Mouse (Mus musculus) urinary bladder, postnatal 25 days (tissue): ENCODE measurements around the gene Habp4.

Experiments used
- DNase-seq: peaks from one replicate; pipeline ENCODE4 v3.0.0; 2022; ENCODE audit warnings: low spot score

Gene Habp4

GRCm38 (mm10) chr13:64178746-64179652, 17.4 kb downstream of the Habp4 start:
- DNase-seq: no peak

GRCm38 (mm10) chr13:64180300-64180699, 18.7 kb downstream of the Habp4 start:
- no peak for DNase-seq

DNA sequence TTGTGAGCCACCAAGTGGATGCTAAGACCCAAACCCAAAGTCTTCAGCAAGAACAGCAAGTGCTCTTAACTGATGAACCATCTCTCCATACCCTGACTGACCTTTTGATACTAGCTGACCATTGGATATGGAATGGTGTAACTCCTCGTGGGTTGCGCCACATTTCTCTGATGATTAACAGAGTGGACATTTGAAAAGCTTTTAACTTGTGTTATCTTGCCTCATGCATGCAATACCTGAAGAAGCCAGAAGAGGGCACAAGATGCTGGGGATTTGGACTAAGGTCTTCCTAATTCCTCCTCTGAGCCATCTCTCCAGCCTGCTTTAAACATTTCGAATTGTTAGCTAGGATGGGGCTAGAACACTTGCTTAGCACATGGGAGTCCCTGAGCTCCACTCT, 19.3 kb downstream of the Habp4 start:
- peak; percentile 51 for DNase-seq

GRCm38 (mm10) chr13:64182091-64182490, 20.5 kb downstream of the Habp4 start:
- no peak for DNase-seq

DNA sequence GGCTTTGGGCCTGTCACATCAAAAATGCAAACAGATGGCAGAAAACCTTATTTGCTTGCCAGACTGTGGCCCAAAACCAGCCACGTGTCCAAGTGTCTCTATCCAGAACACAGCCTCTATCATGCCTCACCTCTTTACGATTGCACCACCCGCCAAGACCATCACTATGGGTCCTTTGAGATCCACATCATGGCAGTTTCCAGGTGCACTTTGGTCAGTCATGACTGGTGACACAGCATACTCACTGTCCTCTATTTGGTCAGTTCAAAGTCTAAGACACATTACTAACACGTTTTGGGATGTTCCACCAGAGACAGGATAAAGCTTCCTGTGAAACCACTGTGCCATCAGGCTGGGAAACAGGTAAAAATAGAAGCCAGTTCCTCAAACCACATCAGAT, 22.0 kb downstream of the Habp4 start:
- no peak for DNase-seq

DNA sequence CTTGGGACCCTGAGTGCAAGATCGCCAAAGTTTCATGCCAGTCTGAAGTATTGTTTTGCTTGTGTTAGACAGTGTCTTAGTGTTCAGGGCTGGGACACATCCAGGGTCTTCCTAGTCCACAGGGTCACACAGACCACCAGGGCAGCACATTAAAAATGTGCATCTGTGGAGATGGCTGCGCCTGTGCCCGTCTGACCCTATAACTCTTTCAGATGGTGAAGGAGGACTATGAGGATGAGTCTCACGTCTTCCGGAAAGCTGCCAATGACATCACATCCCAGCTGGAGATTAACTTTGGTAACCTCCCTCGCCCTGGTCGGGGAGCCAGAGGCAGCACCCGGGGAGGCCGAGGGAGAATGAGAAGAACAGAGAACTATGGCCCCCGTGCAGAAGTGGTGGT, 22.7 kb downstream of the Habp4 start:
- no peak for DNase-seq

- no peak for DNase-seq
These were observed 23.6 kb downstream of the Habp4 start for GRCm38 (mm10) chr13:64185176-64185575.

DNA sequence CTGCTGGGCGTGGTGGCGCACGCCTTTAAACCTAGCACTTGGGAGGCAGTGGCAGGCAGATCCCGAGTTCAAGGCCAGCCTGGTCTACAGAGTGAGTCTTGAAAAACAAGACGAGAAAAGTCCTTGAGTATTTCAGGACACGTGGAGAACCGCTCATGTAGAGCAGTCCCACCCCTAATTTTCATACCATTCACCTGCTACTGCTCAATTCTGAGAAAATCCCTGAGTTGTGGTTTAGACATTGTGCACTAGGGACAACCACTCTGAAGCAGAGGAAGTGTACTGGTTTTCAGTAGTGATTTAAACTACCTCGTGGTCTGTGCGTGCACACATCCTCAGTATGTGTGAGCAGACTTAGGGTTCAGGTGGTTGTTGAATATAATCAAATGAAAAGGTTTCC, 24.0 kb downstream of the Habp4 start:
- no peak for DNase-seq

- DNase-seq: no peak
These were observed 24.9 kb downstream of the Habp4 start for GRCm38 (mm10) chr13:64186516-64186915.

DNA sequence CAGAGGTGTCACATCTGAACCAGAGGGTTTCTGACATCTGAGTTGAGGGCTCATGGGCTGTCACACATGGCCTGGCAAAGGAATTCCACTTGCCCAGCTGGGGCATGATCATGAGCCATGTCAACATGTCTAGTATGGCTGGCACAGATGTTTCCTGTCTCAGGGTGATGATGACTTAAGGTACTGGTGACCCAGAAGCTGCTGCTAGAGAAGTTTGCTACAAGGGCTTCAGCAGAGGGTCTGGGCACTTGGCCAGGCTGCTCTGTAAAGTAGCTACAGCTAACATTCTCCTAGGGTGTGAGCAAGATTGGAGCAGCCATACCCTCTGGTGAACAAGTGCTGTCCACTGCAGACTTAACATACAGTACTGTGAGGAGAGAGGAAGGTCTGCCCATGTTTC, 25.4 kb downstream of the Habp4 start:
- DNase-seq: no peak

- DNase-seq: no peak
These were observed 36.3 kb downstream of the Habp4 start for GRCm38 (mm10) chr13:64197899-64198298.

GRCm38 (mm10) chr13:64198310-64198709, 36.7 kb downstream of the Habp4 start:
- no peak for DNase-seq

DNA sequence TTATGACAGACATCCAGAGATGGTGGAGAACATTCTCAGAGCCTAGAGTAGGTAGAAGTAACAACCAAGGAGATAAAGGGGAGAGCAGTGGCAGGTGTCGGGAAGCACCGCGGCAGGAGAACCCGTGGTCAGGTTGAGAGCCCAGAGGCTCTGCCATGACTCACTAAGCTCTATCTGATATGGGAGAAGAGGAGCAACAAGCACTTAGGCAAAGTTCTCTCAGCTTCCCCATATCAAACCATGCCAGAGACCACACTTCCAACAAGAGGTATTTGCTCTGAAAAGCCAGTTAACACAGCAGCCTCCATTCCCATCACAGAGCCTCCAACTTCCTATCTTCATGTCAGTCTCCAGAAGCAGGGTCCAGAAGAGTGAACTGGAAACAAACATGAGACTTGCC, 39.3 kb downstream of the Habp4 start:
- DNase-seq: no peak

GRCm38 (mm10) chr13:64204726-64205125, 43.1 kb downstream of the Habp4 start:
- DNase-seq: peak; percentile 19

- no peak for DNase-seq
These were observed 43.6 kb downstream of the Habp4 start for GRCm38 (mm10) chr13:64205186-64205585.

DNA sequence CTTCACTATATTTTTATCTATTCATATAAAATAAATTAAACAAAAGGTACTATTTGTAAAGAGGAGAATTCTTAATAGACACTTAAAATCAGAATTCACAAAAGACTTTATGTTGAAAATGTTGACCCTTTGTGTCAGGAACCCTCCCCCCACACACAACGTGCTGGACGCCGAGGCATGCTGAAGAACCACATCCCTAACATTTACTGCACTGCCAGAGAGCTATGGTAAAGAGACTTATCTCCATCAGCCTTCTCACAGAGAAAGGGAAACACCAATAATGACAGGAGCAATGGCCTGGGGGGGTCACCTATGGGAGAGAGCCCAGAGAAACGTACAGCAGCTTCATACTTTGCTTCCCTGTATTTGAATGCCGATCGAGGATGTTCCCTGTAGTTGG, 46.5 kb downstream of the Habp4 start:
- DNase-seq: no peak

GRCm38 (mm10) chr13:64211995-64212603, 50.5 kb downstream of the Habp4 start:
- no peak for DNase-seq

DNA sequence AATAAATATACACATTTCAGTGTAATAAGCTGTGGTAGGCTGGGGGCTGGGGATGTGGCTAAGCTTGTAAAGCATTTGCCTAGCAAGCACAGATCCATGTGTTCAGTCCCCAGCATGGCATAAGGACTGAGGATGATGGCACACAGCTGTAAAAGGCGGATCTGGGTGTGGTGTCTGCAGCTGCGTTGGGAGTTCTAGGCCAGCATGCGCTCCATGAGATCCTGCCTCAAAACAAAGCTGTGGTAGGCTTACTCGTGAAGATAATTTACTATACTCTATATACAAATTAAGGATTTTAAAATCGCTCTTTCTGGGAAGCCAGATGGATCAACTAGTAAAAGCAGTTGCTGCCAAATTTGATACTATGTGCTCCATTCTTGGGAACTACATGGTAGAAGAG, 53.3 kb downstream of the Habp4 start:
- no peak for DNase-seq

DNA sequence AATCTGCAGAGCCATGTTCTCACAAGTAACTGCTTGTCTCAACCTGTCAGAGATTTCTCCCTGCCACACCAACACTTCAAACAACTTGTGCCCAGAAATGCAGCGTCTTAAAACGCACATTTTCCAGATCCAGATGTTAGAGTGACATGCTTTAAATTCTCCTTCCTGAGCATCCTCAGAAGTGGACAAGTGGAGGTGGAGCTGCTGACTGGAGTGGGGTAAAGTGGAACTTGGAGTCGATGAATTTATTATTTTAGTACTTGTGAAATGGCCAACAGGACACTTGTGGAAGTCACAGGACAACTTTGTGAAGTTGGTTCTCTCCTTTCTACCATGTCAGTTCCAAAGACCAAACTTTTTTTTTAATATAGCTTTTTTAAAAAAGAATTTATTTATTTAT, 64.1 kb downstream of the Habp4 start:
- DNase-seq: no peak

DNA sequence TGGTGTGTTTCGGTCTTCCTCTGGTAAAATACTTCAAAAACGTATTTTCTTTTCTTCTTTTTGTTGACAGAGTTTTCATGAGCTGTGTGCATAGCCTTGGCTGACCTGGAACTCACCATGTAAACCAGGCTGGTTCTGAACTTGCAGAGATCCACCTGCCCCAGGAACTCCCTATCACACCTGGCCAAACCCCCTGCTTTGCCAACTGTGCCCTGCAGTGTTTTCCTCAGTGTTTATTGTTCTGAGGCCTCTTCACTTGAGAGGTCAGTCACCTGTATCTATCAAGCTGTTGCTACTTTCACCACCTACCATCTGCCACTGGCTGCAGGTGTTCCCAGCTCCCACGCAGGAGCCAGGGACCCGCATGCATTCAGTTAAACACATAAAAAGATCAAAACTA, 65.1 kb downstream of the Habp4 start:
- DNase-seq: no peak

DNA sequence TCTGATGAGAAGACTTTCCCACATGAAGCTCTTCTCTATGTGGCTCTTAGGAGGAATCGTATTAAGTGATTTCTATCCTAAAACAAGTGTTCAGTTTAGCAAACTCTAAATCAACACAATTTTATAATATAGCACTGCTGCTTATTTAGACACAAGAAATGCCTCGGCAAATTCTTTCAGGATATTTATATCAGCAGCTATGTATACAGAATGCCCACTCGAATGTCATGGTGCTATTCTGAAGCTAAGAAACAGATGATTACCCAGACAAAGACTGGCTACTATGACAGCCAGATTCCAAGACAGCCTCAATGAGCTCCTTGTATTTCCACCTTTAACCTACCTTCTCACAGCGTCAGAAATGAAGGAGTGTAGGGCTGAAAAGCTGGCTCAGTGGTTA, 71.5 kb downstream of the Habp4 start:
- no peak for DNase-seq

DNA sequence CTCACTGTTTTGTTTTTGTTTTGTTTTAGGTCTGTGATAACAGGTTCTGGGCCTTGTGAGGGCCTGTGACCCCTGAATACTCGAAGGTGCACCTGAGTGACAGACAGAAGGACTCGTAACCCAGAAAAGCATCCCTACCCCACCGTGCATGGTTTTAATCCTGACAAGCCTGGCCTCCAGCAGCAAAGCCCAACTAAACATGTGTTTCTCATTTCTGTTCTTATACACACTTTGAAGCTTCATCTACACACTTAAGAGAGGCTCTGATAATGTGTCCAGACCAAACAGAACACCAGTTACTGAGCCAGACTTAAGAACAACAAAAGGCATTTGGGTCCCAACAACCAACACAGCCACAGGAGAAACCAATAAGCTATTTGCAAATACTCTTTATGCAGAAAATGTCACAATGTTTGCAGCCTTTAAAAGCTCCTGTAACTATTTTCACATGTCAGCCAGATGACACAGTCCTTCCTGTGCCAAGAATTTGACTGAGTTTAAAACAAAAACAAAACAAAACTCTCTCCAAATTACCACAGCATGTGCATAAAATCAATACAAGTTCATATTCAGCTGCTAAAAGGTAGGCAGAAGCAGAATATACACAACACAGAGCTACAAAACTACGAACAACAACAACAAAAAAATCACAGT, 73.6 kb downstream of the Habp4 start:
- DNase-seq: no peak

GRCm38 (mm10) chr13:64235777-64236176, 74.2 kb downstream of the Habp4 start:
- DNase-seq: no peak
